Mouse (Mus musculus) liver, embryonic 14.5 days (tissue): ENCODE results near the gene Zranb3.

Experiments used
- CTCF ChIP-seq: IDR thresholded peaks from 2 replicates; pipeline ENCODE4 v1.5.1; 2016; ENCODE audit warnings: antibody characterized with exemption, low read depth, control low read depth
- EP300 ChIP-seq: IDR thresholded peaks from 2 replicates; pipeline ENCODE4 v1.6.1; 2016; ENCODE audit warnings: antibody characterized with exemption, low read depth

- TF ChIP-seq CTCF (no peak), EP300 (no peak)
Measured at GRCm38 (mm10) chr1:128081873-128082272, 21.0 kb downstream of the Zranb3 start.
